Mouse (Mus musculus) limb, embryonic 12.5 days (tissue): ENCODE data around the gene Tap2. TPM values are rescaled to one million over a fixed set of nuclear protein-coding genes. Genes with fewer than 3 reads are reported as not detected.

Experiments
- ATAC-seq: fragments of 200-750 bp; cut with Nextera tagmentation; 2 replicates; pipeline ENCODE4 v1.8.0; 2017; ENCODE audit warnings: low read depth, moderate TSS enrichment; ENCODE audit not compliant: insufficient number of reproducible peaks, insufficient read depth, low FRiP score, low TSS enrichment
- H3K27ac ChIP-seq: fragments of 300-500 bp; sonication (generic); 2 replicates; pipeline ENCODE4 v1.5.1; 2016; ENCODE audit warnings: mild to moderate bottlenecking, moderate library complexity
- H3K27me3 ChIP-seq: fragments of 300-500 bp; sonication (generic); 2 replicates; pipeline ENCODE4 v1.6.1; 2016; ENCODE audit warnings: mild to moderate bottlenecking, moderate library complexity
- H3K36me3 ChIP-seq: fragments of 300-500 bp; sonication (generic); 2 replicates; pipeline ENCODE4 v1.6.1; 2016; ENCODE audit warnings: mild to moderate bottlenecking, moderate library complexity
- H3K4me1 ChIP-seq: fragments of 300-500 bp; sonication (generic); replicated peaks from 2 replicates; pipeline ENCODE4 v1.6.1; 2016
- H3K4me2 ChIP-seq: fragments of 300-500 bp; sonication (generic); 2 replicates; pipeline ENCODE4 v1.6.1; 2016; ENCODE audit warnings: mild to moderate bottlenecking, moderate library complexity
- H3K4me3 ChIP-seq: fragments of 300-500 bp; sonication (generic); replicated peaks from 2 replicates; pipeline ENCODE4 v1.5.1; 2016; ENCODE audit warnings: mild to moderate bottlenecking
- H3K9ac ChIP-seq: fragments of 300-500 bp; sonication (generic); replicated peaks from 2 replicates; pipeline ENCODE4 v1.6.1; 2016; ENCODE audit warnings: mild to moderate bottlenecking, moderate library complexity
- H3K9me3 ChIP-seq: fragments of 300-500 bp; sonication (generic); 2 replicates; pipeline ENCODE4 v1.6.1; 2016; ENCODE audit warnings: mild to moderate bottlenecking, moderate library complexity
- WGBS: fragments of 180-500 bp; shearing (Covaris S2); methylation state at CpG from one replicate; pipeline ENCODE4 v1.1.7; 2016; 5-methylcytosine and 5-hydroxymethylcytosine counted together
- polyA plus RNA-seq: library from polyadenylated mRNA; unstranded; fragments of >200 nt; fragmentation: Nextera tagmentation; extraction: Ambion mirVana; gene quantifications from 2 replicates; pipeline ENCODE4 v1.2.1, GENCODE M21; 2016

The Tap2 gene
- polyA plus RNA-seq, 1 experiment from 2014 or later = 1.5 TPM

DNA sequence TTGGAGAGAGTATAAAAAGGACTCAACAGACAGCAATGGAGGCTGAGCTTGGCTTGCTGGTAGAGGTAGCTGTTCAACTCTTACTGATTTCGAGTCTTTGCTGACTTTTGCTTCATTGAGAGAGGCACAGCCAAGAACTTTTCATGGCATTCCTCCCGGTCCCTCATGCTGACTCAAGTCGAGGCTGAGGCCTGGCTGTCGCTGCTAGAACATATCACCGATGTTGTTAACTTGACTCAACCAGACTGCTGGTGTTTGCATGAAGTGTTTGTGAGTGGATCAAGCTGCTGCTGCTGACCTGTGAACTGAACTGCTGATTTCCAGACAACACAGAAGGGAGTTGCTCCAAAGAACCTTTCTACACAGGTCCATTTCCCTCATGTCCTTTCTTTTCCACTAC, 33.4 kb downstream of the Tap2 start:
- no peak overlapping the region for H3K4me2 ChIP-seq
- no peaks in the 10 kb centered on the region for H3K36me3 ChIP-seq
- no peaks in the 10 kb centered on the region for H3K4me1 ChIP-seq
- ATAC-seq = no peak
- 85% methylated on average over 5 of the region's 5 CpGs for WGBS
- H3K9me3 ChIP-seq = no peaks in the 10 kb centered on the region
- H3K27ac ChIP-seq = no peak overlapping the region
- H3K9ac ChIP-seq = no peak overlapping the region
- H3K27me3 ChIP-seq = no peaks in the 10 kb centered on the region
- H3K4me3 ChIP-seq = no peak overlapping the region

DNA sequence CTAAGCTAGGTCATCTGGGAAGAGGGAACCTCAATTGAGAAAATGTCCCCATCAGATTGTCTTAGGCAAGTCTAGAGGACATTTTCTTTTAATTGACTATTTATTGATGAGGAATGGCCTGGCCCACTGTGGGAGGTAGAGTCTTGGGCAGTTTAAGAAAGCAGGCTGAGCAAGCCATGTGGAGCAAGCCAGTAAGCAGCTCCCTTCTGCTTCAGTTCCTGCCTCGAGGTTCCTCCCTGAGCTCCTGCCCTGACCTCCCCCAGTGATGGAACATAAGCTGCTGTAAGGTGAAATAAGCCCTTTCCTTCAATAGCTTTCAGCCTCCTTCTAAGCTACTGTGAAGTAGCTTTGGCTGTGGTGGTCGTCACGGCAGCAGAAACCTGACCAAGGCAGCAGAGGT, 34.4 kb downstream of the Tap2 start:
- no peaks in the 10 kb centered on the region for H3K36me3 ChIP-seq
- 81% methylated on average over 3 of the region's 3 CpGs for WGBS
- no peak overlapping the region for H3K4me2 ChIP-seq
- H3K27me3 ChIP-seq = no peaks in the 10 kb centered on the region; the same call in 1 of the 2 replicates
- ATAC-seq = no peak
- H3K4me1 ChIP-seq = no peaks in the 10 kb centered on the region
- H3K9me3 ChIP-seq = no peaks in the 10 kb centered on the region
- H3K9ac ChIP-seq = no peak overlapping the region
- H3K4me3 ChIP-seq = no peak overlapping the region
- no peak overlapping the region for H3K27ac ChIP-seq

DNA sequence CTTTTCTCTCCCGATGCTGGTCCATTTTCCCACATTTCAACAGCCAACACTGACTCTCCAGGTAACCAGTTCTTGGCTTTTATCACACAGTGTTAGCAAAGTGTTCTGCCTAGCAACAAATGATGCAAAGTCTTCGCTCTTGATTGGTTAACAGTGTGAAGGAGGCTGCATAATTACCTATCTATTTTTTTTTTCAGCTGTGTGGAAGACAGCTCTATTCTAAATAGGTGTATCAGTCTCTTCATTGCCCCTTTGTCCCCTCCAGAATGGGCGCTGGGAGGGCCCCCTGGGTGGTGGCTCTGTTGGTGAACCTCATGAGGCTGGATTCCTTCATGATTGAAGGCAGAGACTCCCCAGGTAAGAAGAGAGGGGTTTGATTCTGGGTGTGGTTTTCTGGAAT, 35.4 kb downstream of the Tap2 start, which contains the start of gene H2-Ob:
H2-Ob (plus strand) TSS at position 198 of the 400 bp plus-strand sequence.
- Histone ChIP-seq H3K9me3 (no peaks in the 10 kb centered on the region), H3K9ac (no peak within 1 kb of the TSS), H3K4me2 (no peak within 1 kb of the TSS), H3K27me3 (no peaks in the 10 kb centered on the region; the same call in 1 of the 2 replicates), H3K36me3 (no peaks in the 10 kb centered on the region), H3K27ac (no peak within 1 kb of the TSS), H3K4me3 (no peak within 1 kb of the TSS), H3K4me1 (no peaks in the 10 kb centered on the region)
- no peak; the same call in 1 of the 2 replicates for ATAC-seq
- WGBS = 56% methylated on average over 3 of the region's 3 CpGs

DNA sequence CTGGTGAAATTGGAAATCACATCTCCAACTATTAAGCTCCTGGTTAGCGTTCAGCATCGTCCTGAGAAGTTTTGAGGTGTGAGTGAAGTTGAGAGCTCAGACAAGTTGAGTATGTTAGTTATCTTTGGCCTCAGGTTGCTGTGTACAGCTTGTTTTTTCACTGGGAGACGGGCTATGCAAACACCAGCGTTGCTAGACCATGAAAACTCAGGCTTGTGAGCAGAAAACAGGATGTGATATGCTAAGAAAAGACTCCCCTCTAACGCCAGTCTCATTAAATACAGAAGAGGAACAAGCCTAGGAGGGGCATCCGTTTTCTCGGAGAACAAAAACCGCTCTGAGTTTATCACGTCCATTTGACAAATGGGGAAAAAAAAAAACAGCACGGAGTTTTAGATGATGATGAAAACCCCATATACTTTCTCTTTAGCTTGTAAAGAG, 36.3 kb downstream of the Tap2 start:
- no peak overlapping the region for H3K4me2 ChIP-seq
- no peak for ATAC-seq
- H3K9me3 ChIP-seq = no peaks in the 10 kb centered on the region
- no peak overlapping the region for H3K9ac ChIP-seq
- H3K27ac ChIP-seq = no peak overlapping the region
- H3K4me3 ChIP-seq = no peak overlapping the region
- 69% methylated on average over 10 of the region's 10 CpGs for WGBS
- H3K36me3 ChIP-seq = no peaks in the 10 kb centered on the region
- no peaks in the 10 kb centered on the region; the same call in 1 of the 2 replicates for H3K27me3 ChIP-seq
- H3K4me1 ChIP-seq = no peaks in the 10 kb centered on the region

DNA sequence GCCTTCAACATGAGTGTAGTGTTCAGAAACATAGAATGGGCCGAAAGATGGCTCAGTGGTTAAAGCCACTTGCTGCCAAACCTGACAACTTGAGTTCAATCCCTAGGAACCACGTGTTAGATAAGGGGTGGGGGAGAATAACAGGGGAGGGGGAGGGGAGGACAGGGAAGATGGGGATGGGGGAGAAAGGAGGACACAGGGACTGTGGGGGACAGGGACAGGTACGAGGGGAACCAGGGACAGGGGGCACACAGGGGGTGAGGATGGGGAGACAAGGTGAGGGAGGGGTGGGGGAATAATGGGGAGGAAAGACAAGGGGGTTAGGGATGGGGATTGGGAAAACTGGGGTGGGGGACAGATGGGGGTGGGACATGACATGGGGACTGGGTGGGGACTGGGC, 37.0 kb downstream of the Tap2 start:
- no peaks in the 10 kb centered on the region for H3K4me1 ChIP-seq
- no peak overlapping the region for H3K27ac ChIP-seq
- H3K9me3 ChIP-seq = no peaks in the 10 kb centered on the region
- no peak overlapping the region for H3K4me3 ChIP-seq
- ATAC-seq = no peak
- no peak overlapping the region for H3K4me2 ChIP-seq
- no peaks in the 10 kb centered on the region for H3K36me3 ChIP-seq
- H3K9ac ChIP-seq = no peak overlapping the region
- 66% methylated on average over 3 of the region's 3 CpGs for WGBS
- H3K27me3 ChIP-seq = no peaks in the 10 kb centered on the region; the same call in 1 of the 2 replicates

DNA sequence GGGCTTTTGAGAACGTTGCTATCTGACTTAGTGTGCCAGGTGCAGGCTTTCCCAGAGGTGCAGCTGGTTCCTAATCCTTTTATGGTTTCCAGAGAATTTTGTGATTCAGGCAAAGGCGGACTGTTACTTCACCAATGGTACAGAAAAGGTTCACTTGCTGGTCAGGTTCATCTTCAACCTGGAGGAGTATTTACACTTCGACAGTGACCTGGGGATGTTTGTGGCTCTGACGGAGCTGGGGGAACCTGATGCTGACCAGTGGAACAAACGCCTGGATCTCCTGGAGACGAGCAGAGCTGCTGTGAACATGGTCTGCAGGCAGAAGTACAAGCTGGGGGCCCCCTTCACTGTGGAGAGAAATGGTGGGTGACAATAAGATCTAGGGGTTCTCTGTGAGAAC, 37.6 kb downstream of the Tap2 start:
- no peaks in the 10 kb centered on the region for H3K9me3 ChIP-seq
- H3K36me3 ChIP-seq = no peaks in the 10 kb centered on the region
- WGBS = 78% methylated on average over 6 of the region's 6 CpGs
- no peaks in the 10 kb centered on the region; the same call in 1 of the 2 replicates for H3K27me3 ChIP-seq
- ATAC-seq = no peak
- no peak overlapping the region for H3K4me2 ChIP-seq
- H3K4me1 ChIP-seq = no peaks in the 10 kb centered on the region
- H3K27ac ChIP-seq = no peak overlapping the region
- H3K9ac ChIP-seq = no peak overlapping the region
- no peak overlapping the region for H3K4me3 ChIP-seq

DNA sequence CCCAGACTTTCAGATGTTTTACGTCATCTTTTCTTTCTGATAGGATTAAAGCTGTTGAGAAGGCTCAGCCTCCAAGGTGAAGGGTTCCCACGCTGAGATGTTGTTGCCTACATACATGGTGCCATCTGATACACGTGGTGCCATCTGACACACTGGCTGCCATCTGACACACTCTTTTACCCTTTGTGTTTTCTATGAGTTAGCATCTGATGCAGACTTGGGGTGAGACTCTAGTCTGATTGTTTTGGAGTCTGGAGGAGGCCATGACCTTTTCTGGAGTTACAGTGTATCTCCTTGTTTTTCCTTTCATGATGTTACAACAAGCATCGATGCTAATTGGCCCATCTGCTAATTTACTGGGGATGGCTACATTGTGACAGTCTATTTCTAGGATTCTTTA, 41.3 kb downstream of the Tap2 start:
- no peaks in the 10 kb centered on the region for H3K4me1 ChIP-seq
- WGBS = 80% methylated on average over 4 of the region's 4 CpGs
- peaks cover 6% of the 10 kb centered on the region for H3K27me3 ChIP-seq

DNA sequence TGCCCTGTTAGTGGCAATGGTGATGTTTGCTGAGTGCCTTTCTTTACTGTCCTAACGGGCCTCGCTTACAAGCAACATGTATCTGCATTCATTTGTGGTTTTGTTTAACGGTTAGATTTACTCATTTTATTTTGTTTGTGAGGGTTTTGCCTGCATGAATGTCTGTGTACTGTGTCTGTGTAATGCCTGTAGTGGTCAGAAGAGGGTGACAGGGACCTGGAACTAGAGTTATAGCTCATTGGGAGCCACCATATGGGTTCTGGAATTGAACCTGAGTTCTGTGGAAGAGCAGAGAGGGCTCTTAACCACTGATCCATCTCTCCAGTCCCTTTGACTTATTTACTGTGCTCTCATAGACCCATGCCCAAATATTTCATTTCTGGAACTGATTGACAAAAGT, 43.7 kb downstream of the Tap2 start:
- Histone ChIP-seq H3K36me3 (no peaks in the 10 kb centered on the region), H3K4me2 (no peak overlapping the region), H3K4me1 (no peaks in the 10 kb centered on the region), H3K27me3 (peaks cover 6% of the 10 kb centered on the region), H3K9me3 (no peaks in the 10 kb centered on the region), H3K9ac (no peak overlapping the region), H3K4me3 (no peak overlapping the region), H3K27ac (no peak overlapping the region)
- WGBS = 89% methylated on average over 3 of the region's 3 CpGs
- no peak for ATAC-seq

More for the DNA sequence above, 41.3 kb downstream of the Tap2 start:
- Histone ChIP-seq H3K27ac (no peak overlapping the region), H3K4me3 (no peak overlapping the region), H3K4me2 (no peak overlapping the region), H3K9me3 (no peaks in the 10 kb centered on the region), H3K36me3 (no peaks in the 10 kb centered on the region), H3K9ac (no peak overlapping the region)
- ATAC-seq = no peak

DNA sequence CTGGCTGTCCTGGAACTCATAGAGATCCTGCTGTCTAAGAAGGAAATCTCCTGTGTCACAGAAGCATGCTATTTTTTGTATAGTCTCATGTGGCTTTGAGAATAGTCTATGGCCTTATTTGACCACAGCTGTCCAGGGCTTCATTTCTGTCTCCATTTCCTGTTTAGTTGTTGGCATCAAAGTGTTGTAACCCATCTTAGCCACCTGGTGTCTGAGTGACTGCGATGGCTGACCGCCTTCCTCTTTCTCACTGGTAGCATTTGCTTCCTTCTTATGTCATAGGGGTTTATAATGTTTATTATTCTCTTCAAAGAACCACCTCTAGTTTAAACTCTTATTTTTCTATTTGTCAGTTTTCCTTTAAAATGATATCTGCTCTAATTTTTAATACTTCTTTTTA, 45.4 kb downstream of the Tap2 start:
- H3K27ac ChIP-seq = no peak overlapping the region

DNA sequence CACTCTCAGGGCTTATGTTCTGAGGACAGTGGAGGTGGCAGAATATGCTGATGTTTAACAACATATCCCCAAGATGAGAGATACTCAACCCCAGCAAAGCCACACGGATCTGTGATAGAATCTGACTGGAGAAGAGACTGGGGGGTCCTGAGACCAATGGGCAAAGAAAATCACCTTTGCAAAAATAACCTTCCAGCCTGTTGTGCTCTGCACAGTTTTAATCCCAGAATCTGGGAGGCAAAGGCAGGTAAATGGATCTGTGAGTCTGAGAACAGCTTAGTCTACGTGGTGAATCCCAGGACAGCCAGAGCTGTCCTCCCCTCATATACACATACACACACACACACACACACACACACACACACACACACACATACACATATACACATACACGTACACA, 46.0 kb downstream of the Tap2 start:
- Histone ChIP-seq H3K4me2 (no peak overlapping the region), H3K9ac (no peak overlapping the region), H3K27ac (no peak overlapping the region), H3K36me3 (no peaks in the 10 kb centered on the region), H3K9me3 (no peaks in the 10 kb centered on the region), H3K27me3 (peaks cover 9% of the 10 kb centered on the region), H3K4me1 (no peaks in the 10 kb centered on the region), H3K4me3 (no peak overlapping the region)
- ATAC-seq = no peak
- WGBS = 54% methylated on average over 3 of the region's 3 CpGs

More for the DNA sequence above, 45.4 kb downstream of the Tap2 start:
- H3K4me2 ChIP-seq = no peak overlapping the region
- H3K4me3 ChIP-seq = no peak overlapping the region
- H3K27me3 ChIP-seq = peaks cover 6% of the 10 kb centered on the region
- no peaks in the 10 kb centered on the region for H3K9me3 ChIP-seq
- H3K9ac ChIP-seq = no peak overlapping the region
- no peak for ATAC-seq
- no peaks in the 10 kb centered on the region for H3K36me3 ChIP-seq
- WGBS = 67% methylated on average over 2 of the region's 2 CpGs
- no peaks in the 10 kb centered on the region for H3K4me1 ChIP-seq

DNA sequence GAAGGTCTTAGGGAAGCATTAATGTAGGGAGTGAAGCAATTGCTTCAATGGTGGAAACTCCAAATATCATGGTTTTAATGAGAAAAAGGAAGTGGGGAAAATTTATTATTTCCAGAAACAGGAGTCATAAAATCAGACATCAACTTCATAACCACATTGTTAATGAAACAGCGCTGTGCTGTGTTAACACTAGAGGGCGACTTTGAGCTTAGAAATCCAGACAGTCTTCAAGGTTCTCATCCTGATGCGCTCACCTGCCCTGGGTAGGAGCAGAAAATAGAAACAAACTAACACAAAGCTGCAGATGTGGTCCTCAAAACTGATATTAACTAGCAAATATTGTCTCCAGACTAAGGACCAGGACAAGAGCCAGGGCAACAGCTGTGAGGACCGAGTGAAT, 46.6 kb downstream of the Tap2 start:
- no peak overlapping the region for H3K9ac ChIP-seq
- no peaks in the 10 kb centered on the region for H3K4me1 ChIP-seq
- ATAC-seq = no peak
- no peak overlapping the region for H3K4me3 ChIP-seq
- no peaks in the 10 kb centered on the region for H3K9me3 ChIP-seq
- no peak overlapping the region for H3K27ac ChIP-seq
- H3K36me3 ChIP-seq = no peaks in the 10 kb centered on the region
- WGBS = 14% methylated on average over 4 of the region's 4 CpGs
- H3K27me3 ChIP-seq = peaks cover 9% of the 10 kb centered on the region
- H3K4me2 ChIP-seq = no peak overlapping the region

DNA sequence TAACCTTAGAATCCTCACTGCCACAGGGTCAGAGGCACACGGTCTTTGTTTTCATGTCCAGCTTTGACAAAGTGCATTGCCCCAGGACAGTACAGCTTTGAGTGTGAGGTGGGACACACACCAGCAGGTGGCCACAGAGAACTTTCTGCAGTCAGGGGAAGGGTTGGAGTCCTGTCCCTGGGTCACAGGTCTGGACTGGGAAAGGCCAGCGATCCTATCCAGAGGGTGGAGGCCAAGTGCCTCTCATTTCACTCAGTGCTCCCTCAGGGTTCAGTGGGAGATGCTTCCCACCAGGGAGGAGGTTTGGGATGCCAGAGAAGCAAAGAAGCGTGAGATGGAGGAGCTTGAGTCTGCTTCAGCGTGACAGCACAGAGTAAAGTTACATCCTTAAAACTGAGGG, 48.3 kb downstream of the Tap2 start:
- WGBS = 62% methylated on average over 4 of the region's 4 CpGs
- Histone ChIP-seq H3K4me1 (no peaks in the 10 kb centered on the region), H3K9ac (no peak overlapping the region), H3K4me2 (no peak overlapping the region), H3K36me3 (no peaks in the 10 kb centered on the region), H3K27me3 (peaks cover 9% of the 10 kb centered on the region), H3K4me3 (no peak overlapping the region), H3K27ac (no peak overlapping the region), H3K9me3 (no peaks in the 10 kb centered on the region)
- ATAC-seq = no peak
